Mouse (Mus musculus) left cerebral cortex, postnatal 10 days (tissue): ENCODE measurements around the gene Trpm8. TPM values are rescaled to one million over a fixed set of nuclear protein-coding genes. Genes with fewer than 3 reads are reported as not detected.

Experiments used
- DNase-seq, 2 experiments: peaks; one replicate each; pipeline ENCODE4 v3.0.0; 2021 to 2022; ENCODE audit warnings: low spot score in 2 of 2, mixed read lengths in 1 of 2; ENCODE audit errors: extremely low spot score in 1 of 2
- intact Hi-C: fragments of 180-260 bp; cut with DNase I; formaldehyde crosslinking; loops from one replicate; pipeline ENCODE4 v1.15.1; 2025
- total RNA-seq, 2 experiments: library from RNA; stranded (reverse); gene quantifications; 2 replicates each; pipeline ENCODE4 v1.2.3; 2021

Trpm8 gene
- total RNA-seq, 2 experiments from 2014 or later = 1.2 to 1.5 TPM

DNA sequence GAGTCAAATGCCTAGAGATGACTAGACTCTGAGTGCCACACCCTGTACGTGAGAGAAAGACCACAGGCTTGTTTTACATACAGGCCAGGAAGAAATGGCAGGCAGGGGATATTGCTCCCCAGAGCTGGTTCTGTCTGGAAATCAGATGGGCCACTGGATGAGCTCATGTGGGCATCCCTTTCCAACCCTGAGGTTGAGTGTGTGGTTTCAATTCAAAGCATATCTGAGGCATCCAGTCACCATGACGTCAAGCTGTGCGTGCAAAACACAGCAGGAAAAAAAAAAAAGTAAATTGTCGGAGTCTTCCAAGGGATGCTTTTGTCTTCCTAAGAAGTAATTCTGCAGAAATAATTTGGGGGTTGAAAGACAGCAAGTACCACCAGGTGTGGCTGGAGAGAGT is 83.6 kb downstream of the Trpm8 start:
- DNase-seq = no peak
- intact Hi-C loops = no loop called here

DNA sequence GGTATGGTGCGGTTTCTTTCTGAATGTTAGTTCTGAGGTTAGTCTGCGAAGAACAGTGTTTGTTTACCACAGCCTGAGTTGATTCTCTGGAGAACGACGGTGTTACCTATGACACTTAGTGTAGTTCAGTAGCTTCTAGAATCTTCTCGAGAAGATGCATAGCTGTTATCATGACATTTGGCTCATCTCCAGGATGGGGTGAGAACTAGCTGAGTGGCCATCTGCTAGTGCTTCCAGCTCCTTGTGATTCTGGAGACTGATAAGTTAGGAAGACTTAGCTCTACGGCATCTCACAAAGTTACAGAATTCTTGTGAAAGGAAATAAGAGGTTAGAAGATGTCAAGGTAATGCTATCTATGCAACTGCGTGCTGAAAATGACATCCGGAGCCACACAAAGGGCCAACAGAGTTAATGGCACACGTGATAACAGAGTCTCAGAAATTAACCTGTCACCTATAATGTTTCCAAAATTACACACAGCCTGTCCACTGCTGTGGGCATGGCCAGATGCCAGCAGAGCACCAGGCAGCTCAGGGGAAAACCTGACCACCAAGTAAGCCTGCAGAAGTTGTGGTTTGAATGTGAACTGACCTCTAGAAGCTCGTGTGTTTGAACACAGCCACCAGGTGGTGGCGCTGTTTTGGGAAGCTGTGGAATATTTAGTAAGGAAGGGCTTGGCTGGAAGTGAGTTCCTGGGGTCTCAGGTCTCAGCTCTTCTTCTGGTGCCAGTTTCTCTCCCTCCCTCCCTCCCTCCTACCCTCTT is 89.6 kb downstream of the Trpm8 start:
- intact Hi-C loops = no loop called here
- no peak for DNase-seq

DNA sequence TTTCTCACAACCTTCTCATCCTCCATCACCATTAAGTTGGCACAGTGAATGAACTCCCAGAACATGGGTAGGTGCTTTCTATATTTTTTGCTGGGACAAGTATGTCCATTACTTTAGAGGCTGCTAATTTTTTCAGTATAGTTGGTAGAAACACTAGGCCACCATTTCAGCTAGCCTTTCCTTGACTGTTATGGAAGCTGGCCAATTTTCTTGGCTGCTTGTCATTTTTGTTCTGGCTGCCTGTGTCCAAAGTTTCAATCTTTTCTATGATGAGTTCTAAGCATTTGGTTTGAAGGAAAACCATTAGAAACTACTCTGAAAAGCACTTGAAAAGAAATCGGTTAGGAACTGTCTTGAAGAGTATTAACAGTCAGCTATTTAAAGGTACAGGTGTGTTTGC is 101.0 kb downstream of the Trpm8 start:
- intact Hi-C loops = no loop called here

DNA sequence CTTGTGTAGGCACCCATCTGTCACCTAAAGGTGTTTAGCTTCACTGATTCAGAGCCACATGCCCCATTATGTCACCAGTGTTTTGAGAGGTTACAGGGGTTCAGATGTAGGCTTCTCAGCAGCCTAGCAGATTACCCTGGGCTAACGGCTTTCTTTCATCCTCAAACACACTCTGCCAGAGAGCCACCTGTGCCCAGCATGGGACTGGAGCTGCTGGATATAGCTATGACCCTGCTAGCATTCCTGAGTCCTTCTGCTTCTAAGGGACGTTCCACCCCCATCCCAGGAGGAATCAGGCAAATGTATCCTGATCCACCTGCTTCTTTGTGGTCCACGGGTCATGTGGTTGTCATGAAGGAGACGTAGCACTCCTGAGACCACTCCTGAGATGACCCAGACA is 114.2 kb downstream of the Trpm8 start:
- DNase-seq = no peak
- intact Hi-C loops = no loop called here

More for the DNA sequence above, 101.0 kb downstream of the Trpm8 start:
- DNase-seq = no peak

DNA sequence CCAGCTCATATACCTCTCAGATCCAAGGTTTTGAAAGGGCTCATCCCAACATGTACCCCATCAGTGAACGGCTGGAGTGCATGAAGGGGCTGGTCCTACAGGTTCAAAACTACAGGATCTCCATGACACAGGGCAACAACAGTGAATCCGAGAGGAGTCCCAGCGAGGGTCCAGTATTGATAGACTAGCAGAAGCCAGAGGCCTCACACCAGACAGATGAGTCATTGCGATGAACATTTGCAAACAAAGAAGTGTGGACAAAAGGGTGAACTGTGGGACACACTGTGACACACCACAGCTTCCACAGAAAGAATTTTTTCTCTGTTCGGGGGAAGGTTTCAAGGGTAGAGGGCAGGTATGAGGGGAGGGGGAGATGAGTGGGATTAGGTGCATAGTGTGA is 115.9 kb downstream of the Trpm8 start:
- DNase-seq = no peak
- intact Hi-C loops = no loop called here

DNA sequence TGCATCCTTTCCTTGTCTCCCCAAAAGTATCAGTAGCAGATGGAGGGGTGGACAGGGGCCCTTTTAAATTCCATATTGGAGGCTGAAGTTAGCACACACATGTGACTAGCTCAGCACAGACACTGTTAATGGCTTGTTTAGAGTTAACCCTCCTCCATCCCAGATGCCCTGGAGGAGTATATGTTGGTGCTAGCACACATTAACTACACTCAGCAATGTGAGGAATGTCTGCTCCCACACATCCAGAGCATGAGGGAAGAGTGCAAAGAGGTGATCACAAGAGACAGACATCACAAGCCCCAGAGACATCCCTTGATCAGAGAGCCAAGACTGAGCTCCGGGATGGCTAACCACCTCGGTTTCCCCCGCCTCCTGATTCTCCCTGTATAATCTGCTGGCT is 125.9 kb downstream of the Trpm8 start:
- intact Hi-C loops = no loop called here
- DNase-seq = no peak

DNA sequence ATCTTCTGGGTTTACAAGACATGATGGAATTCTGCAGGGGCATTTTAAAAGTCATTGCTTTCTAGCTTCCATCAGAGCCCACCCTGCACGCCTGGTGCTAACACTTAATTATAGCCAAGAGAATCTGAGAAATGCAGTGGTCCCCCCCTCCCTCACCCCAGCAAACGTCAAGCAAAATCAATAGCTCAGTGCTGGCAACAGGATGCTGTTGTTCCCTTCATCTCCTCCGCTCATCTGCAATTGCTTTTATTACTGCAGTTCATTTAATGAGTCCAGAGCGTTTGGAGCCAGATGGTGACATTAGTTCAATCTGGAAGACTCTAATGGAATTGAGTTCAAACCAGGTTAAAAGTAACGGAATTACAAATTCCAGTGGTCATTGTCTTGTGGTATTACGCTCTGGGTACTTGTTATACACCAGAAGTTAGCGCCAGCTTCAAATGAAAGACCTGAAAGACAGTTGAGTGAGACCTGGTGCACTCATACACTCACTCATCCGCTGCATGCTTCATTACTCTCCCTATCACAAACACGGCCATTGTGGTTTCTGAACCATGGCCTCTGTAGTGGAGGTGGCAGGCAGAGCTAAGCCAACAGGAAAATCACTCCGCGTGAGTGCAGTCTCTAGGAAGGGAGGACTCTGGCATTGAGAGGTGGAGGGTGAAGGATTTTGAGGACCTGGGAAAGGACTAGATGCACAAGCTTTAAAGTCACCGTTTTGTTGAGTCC is 128.8 kb downstream of the Trpm8 start:
- no peak for DNase-seq
- intact Hi-C loops = no loop called here

DNA sequence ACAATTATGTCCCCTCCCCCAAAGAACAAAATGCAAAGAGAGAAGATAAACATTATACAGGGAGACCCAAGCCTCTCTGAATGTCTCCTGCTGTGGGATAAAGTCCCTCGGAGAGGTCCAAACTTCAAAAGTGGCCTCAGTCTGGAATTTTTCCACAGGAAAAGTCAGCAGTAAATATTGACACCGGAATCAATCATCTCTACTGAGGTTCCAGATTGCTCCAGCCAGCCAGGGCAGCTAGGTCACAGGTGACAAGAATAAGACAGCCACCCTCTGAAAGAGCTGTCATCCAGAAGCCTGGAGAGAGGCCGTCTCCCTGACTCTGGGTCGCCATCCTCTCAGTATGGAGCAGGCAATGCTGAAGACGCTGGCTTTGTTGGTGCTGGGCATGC is 129.3 kb downstream of the Trpm8 start, which contains the start of gene Spp2:
Gene Spp2, plus strand, starts transcription at position 155 of the 392 bp plus-strand sequence.
- no peak for DNase-seq
- intact Hi-C loops = no loop called here

DNA sequence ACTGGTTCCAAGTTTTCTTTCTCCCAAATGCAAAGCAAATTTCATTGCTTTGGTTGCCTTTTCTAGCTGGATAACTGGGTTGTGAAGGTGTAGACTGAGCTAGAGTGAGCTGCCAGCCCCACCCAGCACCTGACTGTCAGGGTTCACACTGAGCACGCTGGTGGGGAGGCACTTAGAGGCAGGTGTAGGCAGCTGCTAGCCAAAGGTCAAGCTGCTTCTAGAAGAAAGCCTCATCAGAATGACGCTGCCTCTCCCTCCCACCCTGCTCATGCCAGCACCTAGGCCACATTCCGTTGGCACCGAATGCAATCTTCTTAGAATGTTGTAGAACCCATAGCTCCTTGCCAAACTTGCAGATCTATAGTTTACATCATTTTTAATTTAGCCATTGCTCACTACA is 130.9 kb downstream of the Trpm8 start:
- intact Hi-C loops = no loop called here
- DNase-seq = no peak

DNA sequence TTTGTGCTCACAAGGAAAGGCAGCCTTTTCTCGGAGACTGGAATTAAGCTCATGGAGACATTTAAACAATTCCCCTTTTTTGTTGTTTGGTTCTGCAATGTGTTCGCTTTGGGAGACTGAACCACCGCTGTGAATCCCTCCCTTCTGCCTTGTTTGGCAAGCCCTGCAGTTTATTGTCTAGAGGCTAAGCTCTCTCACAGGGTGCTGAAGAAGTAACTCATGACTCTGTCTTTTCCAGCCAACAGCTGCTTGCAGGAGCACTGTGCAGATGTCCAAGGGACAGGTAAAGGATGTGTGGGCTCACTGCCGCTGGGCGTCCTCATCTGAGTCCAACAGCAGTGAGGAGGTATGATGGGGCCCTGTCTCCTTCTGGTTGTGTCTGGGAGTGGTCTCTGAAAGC is 134.6 kb downstream of the Trpm8 start:
- intact Hi-C loops = no loop called here
- DNase-seq = no peak

DNA sequence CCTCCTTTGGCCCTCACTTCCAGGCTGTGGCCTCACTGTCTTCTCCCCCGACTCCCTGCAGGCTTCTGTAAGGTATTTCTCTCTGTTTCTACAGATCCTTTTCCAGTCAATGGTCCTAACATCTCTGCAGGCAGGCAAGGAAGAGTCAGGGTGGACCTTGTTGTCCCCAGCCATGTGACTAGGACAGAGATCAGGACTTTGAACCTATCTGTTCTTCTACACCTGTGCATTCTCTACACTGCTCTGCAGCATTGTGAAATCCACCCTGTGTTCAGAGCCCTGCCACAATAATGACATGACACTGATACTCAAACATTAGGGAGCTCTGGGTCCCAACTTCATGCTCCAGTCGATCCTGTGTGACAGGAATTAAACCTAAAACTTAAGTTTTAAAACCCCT is 141.5 kb downstream of the Trpm8 start:
- no peak for DNase-seq
- intact Hi-C loops = no loop called here

DNA sequence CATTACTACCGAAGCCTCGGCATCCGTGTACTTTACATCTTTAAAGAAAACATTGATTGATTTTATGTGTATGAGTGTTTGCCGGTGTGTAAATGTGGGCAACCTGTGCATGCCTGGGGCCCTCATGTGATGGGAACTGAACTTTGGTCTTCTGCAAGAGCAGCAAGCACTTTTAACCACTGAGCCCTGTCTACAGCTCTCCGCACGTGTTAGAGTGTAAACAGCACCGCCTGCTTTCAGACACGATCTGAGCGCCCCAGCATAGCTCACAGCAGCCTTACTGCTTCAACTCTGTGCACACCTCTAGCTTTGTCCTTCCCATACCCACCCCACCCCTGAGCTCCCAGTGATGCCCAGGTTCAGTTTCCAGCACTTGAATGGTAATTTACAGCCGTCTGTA is 144.6 kb downstream of the Trpm8 start:
- DNase-seq = no peak
- intact Hi-C loops = loop anchor here (5.0 kb wide), 1 partner anchor 65 kb away; no protein-coding TSS in a partner anchor

DNA sequence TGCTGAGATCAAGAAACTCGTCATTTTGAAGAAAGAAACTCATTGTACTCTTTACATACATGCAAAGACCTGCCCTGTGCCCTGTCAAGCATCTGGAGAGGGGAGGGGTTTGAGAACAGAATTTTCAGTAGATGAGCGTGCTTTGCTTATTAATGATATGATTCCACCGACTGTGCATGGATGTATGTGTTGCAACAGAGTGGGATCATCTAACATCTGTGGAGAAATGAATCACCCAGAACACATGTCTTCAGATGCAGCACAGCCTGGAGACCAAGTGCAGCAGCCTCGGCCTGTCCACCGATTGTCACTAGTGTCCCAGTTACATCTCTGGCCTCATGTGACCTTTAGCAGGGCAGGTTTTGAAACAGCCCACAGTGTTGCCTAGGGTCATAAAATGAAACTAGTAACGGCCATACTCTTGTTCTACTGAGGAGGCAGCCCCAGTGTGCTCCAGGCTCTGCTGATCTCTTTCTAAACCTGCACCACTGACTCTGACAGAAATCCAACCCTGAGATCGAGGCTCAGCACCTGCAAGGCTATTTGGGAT is 145.5 kb downstream of the Trpm8 start:
- intact Hi-C loops = loop anchor here (5.0 kb wide), 1 partner anchor 66 kb away; no protein-coding TSS in a partner anchor
- DNase-seq = no peak

DNA sequence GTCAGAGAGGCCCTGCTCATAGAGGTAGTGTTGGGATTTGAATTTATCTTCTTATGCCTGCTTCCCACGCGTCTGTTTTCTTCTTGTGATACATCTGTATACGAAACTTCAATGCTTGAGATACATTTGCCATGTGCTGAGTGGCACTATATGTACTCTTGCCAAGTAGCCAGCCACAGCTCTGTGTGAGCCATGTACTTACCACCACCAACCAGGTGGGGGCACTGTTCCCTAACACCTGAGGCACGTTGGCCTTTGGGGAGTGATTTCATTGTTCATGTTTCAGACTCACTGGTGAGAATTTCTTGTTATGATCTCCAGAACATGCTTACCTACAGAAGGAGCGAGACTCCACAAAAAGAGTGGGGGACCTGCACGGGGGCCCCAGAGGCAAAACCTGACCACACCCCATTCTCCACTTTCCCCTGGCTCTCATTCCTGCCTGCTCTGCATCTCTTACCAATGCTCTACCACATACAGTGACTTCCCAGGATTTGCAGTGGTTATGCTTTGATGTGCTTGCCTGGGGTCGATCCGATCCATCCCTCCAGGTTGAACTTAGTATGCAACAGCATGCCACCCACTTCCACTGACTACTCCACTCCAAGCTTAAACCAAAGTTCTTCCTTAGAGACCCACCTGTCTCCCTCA is 147.3 kb downstream of the Trpm8 start:
- DNase-seq = peak; percentile 64 to 78
- intact Hi-C loops = loop anchor here (5.0 kb wide), 1 partner anchor 67 kb away; no protein-coding TSS in a partner anchor

DNA sequence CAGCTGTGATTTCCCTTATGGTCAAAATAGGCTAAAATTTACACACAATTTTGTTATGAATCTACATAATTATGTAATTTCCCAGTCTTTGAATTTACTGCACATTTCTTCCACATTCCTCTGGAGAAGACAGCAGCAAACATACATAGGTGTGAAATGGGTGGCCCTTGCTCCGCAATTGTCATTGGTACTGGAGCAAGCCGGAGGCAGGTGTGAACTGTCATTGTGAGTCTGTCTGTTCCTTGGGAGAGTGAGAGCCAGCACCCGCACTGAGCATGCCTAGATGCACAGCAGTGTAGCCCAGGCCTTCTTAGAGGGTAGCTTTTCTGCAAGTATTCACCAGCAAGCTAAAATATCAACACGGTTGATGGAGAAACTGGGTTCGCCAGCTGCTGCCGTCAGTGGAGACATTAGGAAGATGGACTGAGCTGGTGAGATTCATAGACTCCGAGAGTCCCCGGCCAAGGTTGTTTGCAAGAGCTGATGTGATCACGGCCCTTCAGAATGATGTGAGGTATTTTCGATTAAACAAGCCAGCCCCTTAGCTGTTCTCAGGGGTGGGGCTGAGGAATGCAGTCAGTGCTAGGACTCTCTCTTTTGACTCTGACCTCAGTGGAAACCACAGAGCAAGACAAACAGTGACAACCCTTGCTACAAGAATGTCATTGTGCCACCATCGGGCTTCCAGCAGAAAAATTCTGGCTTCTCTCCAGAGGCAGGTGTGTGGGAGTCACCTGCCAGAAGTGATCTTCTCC is 150.7 kb downstream of the Trpm8 start:
- intact Hi-C loops = loop anchor here (2.0 kb wide), 1 partner anchor 313 kb away; no protein-coding TSS in a partner anchor
- DNase-seq = no peak

DNA sequence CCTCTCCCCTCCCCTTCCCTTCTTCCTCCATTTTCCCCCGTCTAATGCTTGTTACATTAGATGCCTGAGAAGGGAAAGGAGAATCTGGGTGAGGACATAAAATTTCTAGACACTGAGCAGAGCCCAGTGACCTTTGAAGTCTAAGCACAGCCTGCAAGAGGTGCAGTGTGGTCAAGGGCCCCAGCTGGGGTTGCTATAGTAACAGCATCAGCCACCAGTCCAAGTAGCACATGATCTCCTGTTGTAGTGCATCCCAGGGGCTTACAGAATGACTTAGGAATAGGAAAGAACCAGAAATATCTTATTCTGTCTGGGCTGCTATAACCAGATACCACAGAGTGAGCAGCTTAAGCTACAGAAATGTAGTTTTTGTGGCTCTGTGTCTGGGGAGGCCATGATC is 152.0 kb downstream of the Trpm8 start:
- intact Hi-C loops = no loop called here

DNA sequence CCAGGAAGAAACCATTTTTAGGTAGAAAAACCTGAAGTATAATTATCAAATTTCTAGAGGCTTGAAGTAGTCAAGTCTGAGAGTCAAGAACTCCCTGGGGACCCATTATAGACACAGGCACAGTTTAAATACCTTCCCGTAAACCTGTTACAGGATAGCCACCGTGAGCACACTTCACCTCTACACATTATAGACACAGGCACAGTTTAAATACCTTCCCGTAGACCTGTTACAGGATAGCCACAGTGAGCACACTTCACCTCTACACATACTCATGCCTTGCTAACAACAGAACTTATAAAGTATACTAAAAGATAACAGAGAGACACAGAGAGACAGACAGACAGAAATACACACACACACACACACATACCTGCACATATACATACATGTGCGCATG is 153.8 kb downstream of the Trpm8 start:
- intact Hi-C loops = no loop called here
- DNase-seq = no peak

More for the DNA sequence above, 152.0 kb downstream of the Trpm8 start:
- DNase-seq = no peak

DNA sequence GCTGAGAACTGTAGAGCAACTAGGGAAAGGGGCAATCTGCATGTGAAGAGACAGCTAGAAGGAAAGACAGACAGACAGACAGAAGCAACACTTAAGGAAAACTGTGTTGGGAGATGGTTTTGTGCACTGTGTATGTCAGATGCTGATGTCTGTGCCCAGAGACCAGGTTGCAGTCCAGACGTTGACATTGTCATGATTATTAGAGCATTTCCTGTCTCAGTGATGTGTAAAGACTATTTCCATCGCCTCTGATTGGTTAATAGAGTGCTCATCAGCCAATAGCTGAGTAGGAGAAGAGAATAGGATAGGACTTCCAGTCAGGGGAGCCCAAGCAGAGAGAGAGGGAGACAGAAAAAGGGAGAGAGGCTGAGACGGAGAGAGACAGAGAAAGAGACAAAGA is 155.1 kb downstream of the Trpm8 start:
- DNase-seq = no peak
- intact Hi-C loops = no loop called here
